Mouse (Mus musculus) heart, postnatal 4 days (tissue): ENCODE results near the gene Troap. TPM values are rescaled to one million over a fixed set of nuclear protein-coding genes. Genes with fewer than 3 reads are reported as not detected.
A peak's percentile ranks its signal among the peaks of the same experiment; 100 is the strongest.

Experiments
- DNase-seq: peaks from one replicate; pipeline ENCODE4 v3.0.0; 2021
- microRNA-seq, 2 experiments: library from miRNA; unstranded; fragments of <30 nt; microRNA quantifications; one replicate each; pipeline ENCODE4 v1.2.0; 2021 to 2022
- total RNA-seq, 2 experiments: library from RNA; stranded (reverse); gene quantifications; 2 replicates each; pipeline ENCODE4 v1.2.3; 2021

Gene Troap
- total RNA-seq, 2 experiments from 2014 or later: 17.8 to 18.7 TPM

GRCm38 (mm10) chr15:99114312-99115064 lies 40.1 kb downstream of the Troap start:
- no peak for DNase-seq

- DNase-seq: no peak
Observed at GRCm38 (mm10) chr15:99115065-99115423, 40.7 kb downstream of the Troap start.

DNA sequence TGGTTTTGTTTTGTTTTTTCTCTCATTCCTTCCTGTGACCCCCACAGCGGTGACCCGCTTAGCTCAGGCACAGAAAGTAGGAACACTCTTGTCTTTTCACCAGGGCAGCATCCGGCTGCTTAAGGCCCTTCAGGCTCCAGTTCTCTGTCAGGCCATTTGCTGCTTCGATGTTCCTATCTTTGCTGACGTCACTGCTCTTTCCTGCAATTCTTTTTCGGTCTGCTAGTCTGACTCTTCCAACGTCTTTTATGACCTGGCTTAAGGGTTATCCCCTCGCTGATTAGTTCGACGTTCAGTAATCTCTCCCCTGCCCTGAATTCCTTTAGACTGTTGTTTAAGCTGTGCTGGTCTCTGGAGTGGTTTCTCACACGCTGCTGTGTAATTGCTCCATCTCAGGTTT lies 42.2 kb downstream of the Troap start:
- DNase-seq: peak; percentile 36

DNA sequence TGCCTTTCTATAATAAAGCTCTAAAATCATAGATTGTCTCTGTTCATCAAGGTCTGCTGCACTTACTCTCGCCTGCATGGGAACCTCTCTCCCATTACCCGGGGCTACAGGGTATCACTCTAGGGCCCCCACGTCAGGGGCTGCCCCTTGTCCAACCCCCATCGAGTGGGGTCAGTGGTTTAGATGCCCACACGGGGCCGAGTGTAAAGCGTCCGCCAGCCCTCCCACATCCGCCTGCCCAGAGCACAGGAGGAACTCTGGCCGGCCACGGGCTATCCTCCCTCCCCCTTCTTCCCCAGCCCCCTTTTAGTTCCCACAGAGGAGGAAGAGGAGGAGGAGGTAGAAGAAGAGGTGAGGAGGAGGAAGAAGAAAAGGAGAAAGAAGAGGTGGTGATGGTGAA lies 46.4 kb downstream of the Troap start:
- DNase-seq: no peak

- DNase-seq: no peak
Observed at GRCm38 (mm10) chr15:99122642-99123041, 48.3 kb downstream of the Troap start.

DNA sequence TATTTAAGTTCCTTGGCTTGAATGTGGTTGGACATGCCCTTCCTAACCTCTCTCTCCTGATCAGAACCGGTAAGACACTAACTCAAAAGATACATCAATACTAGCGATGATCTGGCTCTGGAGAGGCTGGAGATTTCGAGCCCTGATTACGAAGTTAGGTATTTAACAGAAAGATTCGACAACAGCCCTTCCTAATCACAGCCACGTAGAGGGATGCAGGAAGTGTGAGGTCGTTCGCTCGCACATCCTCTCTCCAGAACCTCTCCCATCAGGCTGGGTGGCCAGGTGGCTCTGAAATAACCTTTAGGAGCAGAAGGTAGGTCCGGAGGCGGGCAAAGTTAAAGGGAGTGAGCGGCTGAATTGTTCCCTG lies 51.3 kb downstream of the Troap start, which contains the start of gene Spats2:
Gene Spats2, plus strand, starts transcription at position 206 of the 370 bp plus-strand sequence.
- no peak for DNase-seq

DNA sequence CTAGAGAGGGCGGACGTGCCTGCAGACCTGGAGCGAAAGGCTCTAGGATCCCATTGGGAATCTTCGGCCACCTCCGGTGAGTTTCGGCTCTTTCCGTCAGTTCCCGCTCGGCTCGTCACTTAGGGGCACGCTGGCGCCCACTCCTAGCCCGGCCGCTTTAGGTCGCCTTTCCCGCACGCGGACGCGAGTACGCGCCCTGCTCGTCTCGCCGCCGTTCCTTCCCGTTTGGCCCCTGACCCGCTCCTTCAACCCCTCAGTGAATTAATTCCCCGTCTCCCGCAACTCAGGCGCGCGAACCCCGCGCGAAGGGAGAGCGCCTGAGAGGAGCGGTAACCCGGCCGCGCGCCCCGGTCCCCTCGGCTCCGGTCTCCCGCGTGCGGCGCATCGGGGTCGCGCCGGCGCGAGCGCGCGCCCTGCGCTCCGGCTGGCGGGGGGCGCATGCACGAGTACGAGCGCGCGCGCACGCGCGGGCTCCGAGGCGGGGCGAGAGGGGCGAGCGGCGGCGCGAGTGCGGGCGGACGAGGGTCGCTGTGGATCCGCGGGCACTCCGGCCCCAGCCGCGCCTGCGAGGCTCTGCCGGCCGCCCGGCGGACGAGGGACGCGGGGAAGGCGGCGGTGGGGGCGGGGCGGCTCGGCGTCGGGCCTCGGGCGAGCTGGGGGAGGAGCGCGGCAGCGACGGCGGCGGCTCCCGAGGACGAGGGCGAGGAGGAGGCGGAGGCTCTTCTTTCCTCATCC lies 51.9 kb downstream of the Troap start:
- DNase-seq: peak; percentile 93

DNA sequence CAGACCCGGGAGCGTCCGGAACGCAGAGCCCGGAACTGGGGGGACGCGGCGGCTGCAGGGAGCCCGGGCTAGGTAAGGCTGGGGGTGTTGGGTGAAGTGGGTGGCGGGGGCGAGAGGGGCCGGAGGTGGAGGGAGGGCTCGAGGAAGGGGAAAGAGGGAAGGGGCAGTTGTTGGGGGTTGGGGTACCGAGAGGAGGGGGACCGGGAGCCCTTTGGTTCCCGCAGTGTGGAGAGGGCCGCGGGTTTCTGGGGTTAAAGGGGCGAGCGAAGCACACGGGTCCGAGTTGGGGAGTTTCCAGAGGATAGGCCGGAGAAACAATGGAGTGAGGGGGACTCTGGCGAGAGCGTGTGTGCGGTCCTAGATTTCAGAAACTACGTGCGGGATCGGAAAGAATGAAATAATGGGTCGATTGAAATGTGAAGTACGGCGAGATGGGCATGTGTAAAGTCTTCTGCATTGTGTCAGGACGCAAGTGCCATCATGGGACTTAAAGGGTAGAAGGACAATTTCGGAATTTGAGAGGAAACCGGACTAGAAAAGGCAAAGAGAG lies 52.5 kb downstream of the Troap start:
- DNase-seq: no peak

- no peak for DNase-seq
Observed at GRCm38 (mm10) chr15:99127851-99128522, 53.6 kb downstream of the Troap start.

- DNase-seq: no peak
Observed at GRCm38 (mm10) chr15:99129441-99129840, 55.1 kb downstream of the Troap start.

DNA sequence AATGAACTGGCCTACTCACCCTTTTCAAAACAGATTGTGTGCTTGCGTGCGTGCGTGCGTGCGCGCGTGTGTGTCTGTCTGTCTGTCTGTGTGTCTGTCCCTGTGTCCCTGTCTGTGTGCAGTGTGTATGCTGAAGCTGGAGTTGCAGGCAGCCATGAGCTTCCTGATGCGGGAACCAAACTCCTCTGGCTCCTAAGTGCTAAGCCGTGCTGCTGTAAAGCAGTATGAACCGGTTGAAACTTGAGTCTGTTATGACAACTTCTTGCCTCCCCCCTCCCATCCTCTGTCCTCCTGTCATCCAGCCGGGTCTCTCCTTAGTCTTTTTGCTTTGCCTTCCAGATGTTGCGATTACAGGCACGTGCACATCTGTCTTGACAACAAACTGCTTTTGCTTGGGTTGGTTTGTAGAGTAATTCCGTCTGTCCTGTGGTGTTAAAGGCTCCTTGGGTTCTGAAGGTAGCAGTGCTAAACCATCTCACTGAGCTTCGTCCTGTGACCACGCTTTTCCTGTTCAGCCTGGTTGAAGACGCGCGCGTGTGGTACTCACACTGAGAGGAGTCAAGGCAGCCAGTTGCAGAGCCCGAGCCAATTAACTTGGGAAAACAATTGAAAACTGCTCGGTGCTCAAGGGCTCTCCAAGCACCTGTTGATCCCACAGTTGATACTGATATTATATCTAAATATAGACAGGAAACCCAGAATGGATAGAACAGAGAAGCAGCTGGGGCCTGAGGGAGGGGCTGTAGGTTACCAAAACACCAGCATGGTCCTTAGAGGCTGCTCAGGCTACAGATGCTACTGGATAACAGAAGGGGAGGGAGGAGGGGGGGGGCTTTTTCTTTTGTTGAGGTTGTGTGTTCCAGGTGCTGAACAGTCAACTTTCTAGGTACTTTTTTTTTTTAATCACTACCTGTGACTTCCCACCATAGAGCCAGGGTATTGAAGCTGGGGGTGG lies 55.9 kb downstream of the Troap start:
- no peak for DNase-seq

Small RNA genes within 50 kb of the gene (microRNA-seq; reads per million reads assigned to microRNA genes)
- gene Mir6960: 0.35 to 1.8 reads per million in 2 experiments

Other genes starting within 250 kb of the Troap start
- gene Prkag1, start 243.1 kb upstream of the Troap start, total RNA-seq: 10 to 100 TPM; 88.9 to 89.3 TPM
- gene Kmt2d, start 203.4 kb upstream of the Troap start, total RNA-seq: 10 to 100 TPM; 65.6 to 67.2 TPM
- gene Rhebl1, start 180.0 kb upstream of the Troap start, total RNA-seq: 1 to 10 TPM; 2.0 TPM
- gene Dhh, start 176.0 kb upstream of the Troap start, total RNA-seq: 1 to 10 TPM; 2.7 to 3.5 TPM
- 10 to 100 TPM; 14.1 to 15.9 TPM for gene Lmbr1l, start 156.3 kb upstream of the Troap start, total RNA-seq
- gene Tuba1b, start 140.0 kb upstream of the Troap start, total RNA-seq: 100 to 1,000 TPM; 873 to 889 TPM
- not detected for gene Gm49450, start 121.0 kb upstream of the Troap start, total RNA-seq
- 100 to 1,000 TPM; 435 TPM for gene Tuba1a, start 120.9 kb upstream of the Troap start, total RNA-seq
- gene Tuba1c, start 44.7 kb upstream of the Troap start, total RNA-seq: 100 to 1,000 TPM; 200 to 203 TPM
- gene Prph, start 19.4 kb upstream of the Troap start, total RNA-seq: 1 to 10 TPM in 1 of 2 experiments, under 1 TPM in 1; 0.60 to 1.3 TPM
- gene C1ql4, start 13.2 kb downstream of the Troap start, total RNA-seq: under 1 TPM in 1 of 2 experiments, not detected in 1; 0.19 TPM
- 1 to 10 TPM in 1 of 2 experiments, under 1 TPM in 1; 0.79 to 1.2 TPM for gene Dnajc22, start 18.6 kb downstream of the Troap start, total RNA-seq
- gene Spats2, start 51.3 kb downstream of the Troap start, total RNA-seq: 10 to 100 TPM; 24.8 to 28.3 TPM
- gene Kcnh3, start 150.3 kb downstream of the Troap start, total RNA-seq: under 1 TPM; 0.41 to 0.54 TPM
- gene Mcrs1, start 177.4 kb downstream of the Troap start, total RNA-seq: 10 to 100 TPM; 82.4 to 88.4 TPM
- 10 to 100 TPM; 36.5 to 41.4 TPM for gene Prpf40b, start 220.5 kb downstream of the Troap start, total RNA-seq
- under 1 TPM in 1 of 2 experiments, not detected in 1; 0.17 TPM for gene Fam186b, start 221.3 kb downstream of the Troap start, total RNA-seq